Mouse (Mus musculus) small intestine, adult 10 weeks (tissue): Measurements from ENCODE around the gene Pdpr. TPM values are rescaled to one million over a fixed set of nuclear protein-coding genes. Genes with fewer than 3 reads are reported as not detected.

Source experiments
- polyA plus RNA-seq: library from polyadenylated mRNA; stranded (reverse); fragments of 350-450 nt; fragmentation: Illumina TruSeq; extraction: RNeasy Lipid Tissue Mini Kit (QIAGEN cat#74804); gene quantifications from one replicate; pipeline ENCODE4 v1.2.3, GENCODE M21; 2014; ENCODE audit warnings: low replicate concordance

Gene Pdpr
- polyA plus RNA-seq = 13.8 TPM

DNA sequence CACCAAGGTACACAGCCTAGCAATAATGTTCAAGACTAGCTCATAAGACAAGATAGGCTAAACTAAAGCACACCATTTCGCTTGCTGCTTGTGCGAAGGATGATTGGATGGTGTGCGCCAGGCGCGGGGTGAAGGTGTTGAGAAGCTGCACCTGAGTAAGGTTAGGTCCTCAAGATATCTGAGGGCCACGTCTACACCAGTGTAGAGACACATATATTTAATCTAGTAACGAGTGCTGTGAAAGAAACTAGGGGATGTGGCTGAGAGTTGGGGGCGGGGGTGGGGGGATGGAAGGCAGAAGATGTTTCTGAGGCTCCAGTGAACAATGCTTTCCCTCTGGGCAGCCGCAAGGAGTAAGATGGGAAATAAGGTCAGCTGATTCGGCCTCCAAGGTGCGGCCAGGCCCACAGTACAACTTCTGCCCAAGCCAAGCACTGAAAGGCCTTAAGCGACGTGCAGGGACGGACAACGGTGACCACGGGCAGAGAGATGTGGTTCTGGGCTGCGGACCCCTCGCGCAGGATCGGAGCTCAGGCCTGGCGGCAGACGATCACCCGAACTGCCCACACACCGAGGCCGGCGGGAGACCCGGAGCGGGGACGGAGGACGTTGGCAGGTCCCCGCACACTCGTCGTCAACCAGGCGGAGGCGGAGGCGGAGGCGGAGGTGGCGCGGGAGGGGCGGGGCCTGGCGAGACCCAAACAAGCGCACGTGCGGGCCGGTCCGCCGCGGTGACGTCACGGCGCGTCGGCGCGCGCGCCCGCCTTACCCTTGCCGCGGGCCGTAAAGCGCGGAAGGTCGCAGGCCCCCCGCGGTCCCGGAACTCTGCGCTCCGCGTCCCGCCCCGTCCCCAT lies at the start of gene Pdpr:
Pdpr (plus strand) TSS at position 766 of the 854 bp plus-strand sequence.

DNA sequence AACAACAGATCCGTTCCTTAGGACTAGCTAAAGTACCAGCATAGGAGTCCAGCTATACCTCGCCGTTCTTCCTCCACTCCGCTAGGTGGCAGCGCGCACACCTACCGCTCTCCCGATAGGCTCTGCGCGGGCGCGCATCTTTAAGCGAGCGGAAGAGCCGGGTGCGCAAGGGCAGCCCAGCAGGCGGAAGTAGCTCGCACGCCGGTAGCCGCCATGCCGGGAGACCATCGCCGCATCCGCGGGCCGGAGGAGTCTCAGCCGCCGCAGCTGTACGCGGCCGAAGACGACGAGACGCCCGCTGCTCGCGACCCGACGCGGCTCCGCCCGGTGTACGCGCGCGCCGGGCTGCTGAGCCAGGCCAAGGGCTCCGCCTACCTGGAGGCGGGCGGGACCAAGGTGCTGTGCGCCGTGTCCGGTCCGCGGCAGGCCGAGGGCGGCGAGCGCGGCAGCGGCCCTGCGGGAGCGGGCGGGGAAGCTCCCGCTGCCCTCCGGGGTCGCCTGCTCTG lies 38.2 kb upstream of the Pdpr start, which contains the start of gene Exosc6:
Exosc6 (plus strand) TSS at position 182 of the 506 bp plus-strand sequence.

GRCm38 (mm10) chr8:111092326-111092725 lies 2.1 kb upstream of the Pdpr start, which contains the start of gene Clec18a:
Clec18a (minus strand) TSS chr8:111092426.

Other genes with a start within 250 kb of the Pdpr start
- gene Cog4, start 248.0 kb upstream of the Pdpr start, polyA plus RNA-seq = 7.0 TPM
- 14.6 TPM for gene Sf3b3, start 247.8 kb upstream of the Pdpr start, polyA plus RNA-seq
- gene Fuk, start 192.1 kb upstream of the Pdpr start, polyA plus RNA-seq = 2.1 TPM
- gene St3gal2, start 174.7 kb upstream of the Pdpr start, polyA plus RNA-seq = 1.3 TPM
- gene Ddx19a, start 96.8 kb upstream of the Pdpr start, polyA plus RNA-seq = 9.3 TPM
- 8.7 TPM for gene Ddx19b, start 62.9 kb upstream of the Pdpr start, polyA plus RNA-seq
- 3.2 TPM for gene Aars, start 61.5 kb upstream of the Pdpr start, polyA plus RNA-seq
- gene Exosc6, start 38.3 kb upstream of the Pdpr start, polyA plus RNA-seq = 3.2 TPM
- gene Clec18a, start 2.2 kb upstream of the Pdpr start, polyA plus RNA-seq = not detected
- gene Glg1, start 164.6 kb downstream of the Pdpr start, polyA plus RNA-seq = 21.5 TPM
- gene Rfwd3, start 205.6 kb downstream of the Pdpr start, polyA plus RNA-seq = 48.6 TPM
- 27.3 TPM for gene Mlkl, start 243.5 kb downstream of the Pdpr start, polyA plus RNA-seq